Mouse (Mus musculus): ENCODE results near the gene Ghrhr.

- TF ChIP-seq CTCF (IDR thresholded peaks at IDR 0.05; ENCODE audit: low read depth, low read length) = no peak
- no peak for TF ChIP-seq POLR2A (IDR thresholded peaks at IDR 0.05; ENCODE audit: extremely low read depth, insufficient read depth, low read length)
These were observed 34.4 kb upstream of the Ghrhr start for GRCm38 (mm10) chr6:55341688-55342087.
